Mouse (Mus musculus): ENCODE measurements around the gene Qk.

GRCm38 (mm10) chr17:10327584-10328210, 8.0 kb upstream of the Qk start:
- TF ChIP-seq CTCF (conservative IDR thresholded peaks at IDR 0.05; ENCODE audit: insufficient read depth, insufficient read length, low read depth, low read length) (no peak), POLR2A (IDR thresholded peaks at IDR 0.05; ENCODE audit: low read depth, low read length) (no peak)

Measured in kidney, adult 2 months (tissue).